Mouse (Mus musculus) intestine, embryonic 16.5 days (tissue): Measurements from ENCODE around the gene Hunk. TPM values are rescaled to one million over a fixed set of nuclear protein-coding genes. Genes with fewer than 3 reads are reported as not detected.
A peak's percentile ranks its signal among the peaks of the same experiment; 100 is the strongest.

Experiments used
- ATAC-seq: fragments of 200-750 bp; cut with Nextera tagmentation; 2 replicates; pipeline ENCODE4 v1.8.0; 2017; ENCODE audit warnings: moderate TSS enrichment, moderate library complexity
- H3K27ac ChIP-seq: fragments of 300-500 bp; sonication (generic); 2 replicates; pipeline ENCODE4 v1.5.1; 2014; ENCODE audit warnings: mild to moderate bottlenecking, low read length
- H3K27me3 ChIP-seq: fragments of 300-500 bp; sonication (generic); replicated peaks from 2 replicates; pipeline ENCODE4 v1.6.1; 2014; ENCODE audit warnings: low read length, control low read depth, mixed read lengths; ENCODE audit not compliant: control insufficient read depth, insufficient read depth
- H3K36me3 ChIP-seq: fragments of 300-500 bp; sonication (generic); 2 replicates; pipeline ENCODE4 v1.6.1; 2014; ENCODE audit warnings: low read length, control low read depth; ENCODE audit not compliant: control insufficient read depth, insufficient read depth
- H3K4me1 ChIP-seq: fragments of 300-500 bp; sonication (generic); 2 replicates; pipeline ENCODE4 v1.6.1; 2014; ENCODE audit warnings: low read length, control low read depth, mixed read lengths; ENCODE audit not compliant: control insufficient read depth, insufficient read depth
- H3K4me2 ChIP-seq: fragments of 300-500 bp; sonication (generic); 2 replicates; pipeline ENCODE4 v1.6.1; 2014; ENCODE audit warnings: low read depth, low read length, control low read depth
- H3K4me3 ChIP-seq: fragments of 300-500 bp; sonication (generic); 2 replicates; pipeline ENCODE4 v1.5.1; 2014; ENCODE audit warnings: mild to moderate bottlenecking, low read length
- H3K9ac ChIP-seq: fragments of 300-500 bp; sonication (generic); 2 replicates; pipeline ENCODE4 v1.6.1; 2014; ENCODE audit warnings: low read depth, low read length
- H3K9me3 ChIP-seq: fragments of 300-500 bp; sonication (generic); 2 replicates; pipeline ENCODE4 v1.6.1; 2016; ENCODE audit warnings: low read length, control low read depth; ENCODE audit not compliant: control insufficient read depth
- WGBS: fragments of 180-500 bp; shearing (Covaris S2); extraction: QIAGEN DNeasy Blood & Tissue Kit; methylation state at CpG from one replicate; pipeline ENCODE4 v1.1.7; 2014; 5-methylcytosine and 5-hydroxymethylcytosine counted together
- polyA plus RNA-seq: library from polyadenylated mRNA; unstranded; fragments of >200 nt; fragmentation: Nextera tagmentation; extraction: Ambion mirVana; gene quantifications from 2 replicates; pipeline ENCODE4 v1.2.1, GENCODE M21; 2015

Gene Hunk
- polyA plus RNA-seq, 1 experiment from 2014 or later: 5.1 TPM

GRCm38 (mm10) chr16:90500809-90501208, 115.0 kb downstream of the Hunk start:
- Histone ChIP-seq H3K9ac (no peak overlapping the region), H3K4me1 (no peaks in the 10 kb centered on the region), H3K36me3 (peaks cover 3% of the 10 kb centered on the region; the same call in 1 of the 2 replicates), H3K27ac (no peak overlapping the region), H3K4me2 (no peak overlapping the region), H3K9me3 (no peaks in the 10 kb centered on the region), H3K27me3 (no peaks in the 10 kb centered on the region), H3K4me3 (no peak overlapping the region)
- 73% methylated on average over 6 of the region's 6 CpGs for WGBS
- no peak for ATAC-seq

- Histone ChIP-seq H3K27ac (no peak overlapping the region), H3K4me1 (no peaks in the 10 kb centered on the region), H3K9me3 (no peaks in the 10 kb centered on the region), H3K4me3 (no peak overlapping the region), H3K4me2 (no peak overlapping the region), H3K27me3 (no peaks in the 10 kb centered on the region), H3K9ac (no peak overlapping the region), H3K36me3 (no peaks in the 10 kb centered on the region)
- 80% methylated on average over 10 of the region's 10 CpGs for WGBS
- ATAC-seq: no peak
These were observed 119.4 kb downstream of the Hunk start for GRCm38 (mm10) chr16:90505252-90505651.

GRCm38 (mm10) chr16:90505680-90506079, 119.9 kb downstream of the Hunk start:
- Histone ChIP-seq H3K9me3 (no peaks in the 10 kb centered on the region), H3K4me1 (no peaks in the 10 kb centered on the region), H3K9ac (no peak overlapping the region), H3K4me3 (no peak overlapping the region), H3K27me3 (no peaks in the 10 kb centered on the region), H3K27ac (no peak overlapping the region), H3K4me2 (no peak overlapping the region), H3K36me3 (no peaks in the 10 kb centered on the region)
- ATAC-seq: no peak
- WGBS: 88% methylated on average over 2 of the region's 2 CpGs

- Histone ChIP-seq H3K4me2 (no peak overlapping the region), H3K4me3 (no peak overlapping the region), H3K9me3 (no peaks in the 10 kb centered on the region), H3K9ac (no peak overlapping the region), H3K36me3 (no peaks in the 10 kb centered on the region), H3K27me3 (no peaks in the 10 kb centered on the region), H3K27ac (no peak overlapping the region; the same call in 1 of the 2 replicates), H3K4me1 (no peaks in the 10 kb centered on the region)
- no peak for ATAC-seq
- 75% methylated on average over 19 of the region's 19 CpGs for WGBS
These were observed 125.9 kb downstream of the Hunk start for GRCm38 (mm10) chr16:90511551-90512296.

- H3K4me3 ChIP-seq: no peak overlapping the region
- H3K9me3 ChIP-seq: no peaks in the 10 kb centered on the region
- H3K4me2 ChIP-seq: no peak overlapping the region
- ATAC-seq: no peak
- H3K36me3 ChIP-seq: no peaks in the 10 kb centered on the region
- H3K9ac ChIP-seq: no peak overlapping the region
- H3K4me1 ChIP-seq: peaks cover 18% of the 10 kb centered on the region
- H3K27me3 ChIP-seq: no peaks in the 10 kb centered on the region
- 51% methylated on average over 9 of the region's 9 CpGs for WGBS
- H3K27ac ChIP-seq: no peak overlapping the region
These were observed 131.2 kb downstream of the Hunk start for GRCm38 (mm10) chr16:90517041-90517440.

GRCm38 (mm10) chr16:90518232-90518631, 132.4 kb downstream of the Hunk start:
- ATAC-seq: 0 out of 2 replicates have a peak, but pooled peaks have one; percentile 33
- Histone ChIP-seq H3K4me1 (peaks cover 23% of the 10 kb centered on the region), H3K4me3 (no peak overlapping the region), H3K9me3 (no peaks in the 10 kb centered on the region), H3K27ac (no peak overlapping the region), H3K9ac (no peak overlapping the region; the same call in 1 of the 2 replicates), H3K36me3 (no peaks in the 10 kb centered on the region), H3K27me3 (no peaks in the 10 kb centered on the region), H3K4me2 (no peak overlapping the region)
- whole genome bisulfite sequencing: 56% methylated on average over 8 of the region's 8 CpGs

- no peaks in the 10 kb centered on the region for H3K36me3 ChIP-seq
- no peak for ATAC-seq
- H3K9ac ChIP-seq: no peak overlapping the region
- WGBS: 68% methylated on average over 13 of the region's 13 CpGs
- no peaks in the 10 kb centered on the region for H3K9me3 ChIP-seq
- H3K4me1 ChIP-seq: peaks cover 23% of the 10 kb centered on the region
- H3K27me3 ChIP-seq: no peaks in the 10 kb centered on the region
- no peak overlapping the region for H3K4me3 ChIP-seq
- H3K4me2 ChIP-seq: no peak overlapping the region
- no peak overlapping the region for H3K27ac ChIP-seq
These were observed 133.0 kb downstream of the Hunk start for GRCm38 (mm10) chr16:90518732-90519295.

GRCm38 (mm10) chr16:90521191-90521950, 135.6 kb downstream of the Hunk start:
- H3K36me3 ChIP-seq: no peaks in the 10 kb centered on the region
- H3K9me3 ChIP-seq: no peaks in the 10 kb centered on the region
- H3K4me2 ChIP-seq: no peak overlapping the region
- H3K4me3 ChIP-seq: no peak overlapping the region
- H3K27me3 ChIP-seq: no peaks in the 10 kb centered on the region
- H3K4me1 ChIP-seq: peaks cover 23% of the 10 kb centered on the region
- H3K27ac ChIP-seq: no peak overlapping the region
- H3K9ac ChIP-seq: 0 out of 2 replicates have a peak overlapping the region, but pooled peaks have one; percentile 43
- ATAC-seq: no peak
- WGBS: 24% methylated on average over 10 of the region's 10 CpGs

GRCm38 (mm10) chr16:90521951-90522255, 136.1 kb downstream of the Hunk start:
- no peaks in the 10 kb centered on the region for H3K36me3 ChIP-seq
- peak overlapping the region; percentile 43; the same call in 1 of the 2 replicates for H3K9ac ChIP-seq
- H3K27me3 ChIP-seq: no peaks in the 10 kb centered on the region
- 39% methylated on average over 3 of the region's 3 CpGs for WGBS
- no peak for ATAC-seq
- peaks cover 23% of the 10 kb centered on the region for H3K4me1 ChIP-seq
- no peak overlapping the region for H3K4me3 ChIP-seq
- no peak overlapping the region for H3K4me2 ChIP-seq
- H3K9me3 ChIP-seq: no peaks in the 10 kb centered on the region
- H3K27ac ChIP-seq: no peak overlapping the region
